Mouse (Mus musculus): ENCODE data around the gene Gm11213. TPM values are rescaled to one million over a fixed set of nuclear protein-coding genes. Genes with fewer than 3 reads are reported as not detected.

The Gm11213 gene
- polyA plus RNA-seq, 1 experiment, result 77.1 TPM

DNA sequence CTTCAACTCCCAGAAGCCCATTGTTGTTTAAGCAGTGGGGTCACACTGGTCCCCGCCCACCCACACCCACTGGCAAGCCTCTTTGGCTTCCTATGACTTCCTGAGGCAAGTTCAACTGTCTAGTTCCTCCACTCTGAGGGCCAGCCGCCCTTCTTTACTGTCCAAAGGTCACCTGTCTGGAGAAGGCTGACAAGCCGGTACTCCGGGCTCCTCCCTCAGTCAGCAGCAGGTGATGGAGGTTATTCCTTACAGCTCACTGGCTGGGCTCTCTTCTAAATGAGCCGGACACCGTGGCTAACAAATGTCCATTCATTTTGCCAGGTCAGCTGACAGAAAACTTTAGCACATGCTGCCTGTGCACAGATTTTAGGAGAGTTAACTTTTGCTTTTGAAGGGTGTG, 4.3 kb downstream of the Gm11213 start:
- H3K36me3 ChIP-seq (ENCODE audit: control insufficient read depth, insufficient read depth, low read length), result no peaks in the 10 kb centered on the region
- H3K27me3 ChIP-seq (ENCODE audit: control insufficient read depth, insufficient read depth, low read length), result no peaks in the 10 kb centered on the region
- no peaks in the 10 kb centered on the region for H3K4me1 ChIP-seq (ENCODE audit: control insufficient read depth, insufficient read depth, low read length)
- H3K27ac ChIP-seq (ENCODE audit: control insufficient read depth, insufficient read depth, low read depth, low read length), result peak overlapping the region; percentile 42; the same call in 1 of the 2 replicates
- TF ChIP-seq POLR2A (IDR thresholded peaks at IDR 0.05; ENCODE audit: control insufficient read depth, low read depth, low read length), result peak; percentile 25; the same call in 1 of the 2 replicates
- no peak for TF ChIP-seq CTCF (IDR thresholded peaks at IDR 0.05; ENCODE audit: control insufficient read depth, insufficient read depth, insufficient replicate concordance, low read depth, low read length)
- peak overlapping the region; percentile 70 for H3K4me3 ChIP-seq (ENCODE audit: control insufficient read depth, low read depth, low read length)

DNA sequence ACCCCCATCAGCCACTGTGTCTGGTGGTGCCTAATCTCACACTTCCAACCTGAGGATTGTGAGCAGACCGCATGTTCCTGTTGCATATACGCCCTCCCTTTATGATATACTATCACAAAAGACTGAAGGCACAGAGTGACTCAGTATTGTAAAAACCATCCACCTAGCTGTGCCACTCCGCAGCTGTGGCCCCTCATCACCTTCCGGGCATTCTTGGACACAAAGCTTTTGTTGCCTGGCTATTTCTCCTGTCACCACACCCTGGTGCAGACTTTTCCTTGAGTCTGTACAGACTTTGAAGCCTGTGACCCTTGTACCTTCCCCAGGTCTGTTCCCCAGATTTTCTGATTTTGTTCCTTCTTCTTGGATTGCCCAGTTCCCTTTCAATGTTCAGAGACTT, 9.1 kb downstream of the Gm11213 start:
- H3K4me1 ChIP-seq (ENCODE audit: control insufficient read depth, insufficient read depth, low read length), result no peaks in the 10 kb centered on the region
- H3K4me3 ChIP-seq (ENCODE audit: control insufficient read depth, low read depth, low read length), result no peak overlapping the region
- H3K27me3 ChIP-seq (ENCODE audit: control insufficient read depth, insufficient read depth, low read length), result no peaks in the 10 kb centered on the region
- no peak for TF ChIP-seq POLR2A (IDR thresholded peaks at IDR 0.05; ENCODE audit: control insufficient read depth, low read depth, low read length)
- TF ChIP-seq CTCF (IDR thresholded peaks at IDR 0.05; ENCODE audit: control insufficient read depth, insufficient read depth, insufficient replicate concordance, low read depth, low read length), result no peak
- no peak overlapping the region for H3K27ac ChIP-seq (ENCODE audit: control insufficient read depth, insufficient read depth, low read depth, low read length)
- no peaks in the 10 kb centered on the region for H3K36me3 ChIP-seq (ENCODE audit: control insufficient read depth, insufficient read depth, low read length)

- no peak overlapping the region for H3K27ac ChIP-seq (ENCODE audit: control insufficient read depth, insufficient read depth, low read depth, low read length)
- TF ChIP-seq CTCF (IDR thresholded peaks at IDR 0.05; ENCODE audit: control insufficient read depth, insufficient read depth, insufficient replicate concordance, low read depth, low read length) (no peak), POLR2A (IDR thresholded peaks at IDR 0.05; ENCODE audit: control insufficient read depth, low read depth, low read length) (no peak)
- no peaks in the 10 kb centered on the region for H3K4me1 ChIP-seq (ENCODE audit: control insufficient read depth, insufficient read depth, low read length)
- H3K36me3 ChIP-seq (ENCODE audit: control insufficient read depth, insufficient read depth, low read length), result no peaks in the 10 kb centered on the region
- no peaks in the 10 kb centered on the region for H3K27me3 ChIP-seq (ENCODE audit: control insufficient read depth, insufficient read depth, low read length)
- H3K4me3 ChIP-seq (ENCODE audit: control insufficient read depth, low read depth, low read length), result no peak overlapping the region
These were observed 9.8 kb downstream of the Gm11213 start for GRCm38 (mm10) chr4:63595259-63595658.

DNA sequence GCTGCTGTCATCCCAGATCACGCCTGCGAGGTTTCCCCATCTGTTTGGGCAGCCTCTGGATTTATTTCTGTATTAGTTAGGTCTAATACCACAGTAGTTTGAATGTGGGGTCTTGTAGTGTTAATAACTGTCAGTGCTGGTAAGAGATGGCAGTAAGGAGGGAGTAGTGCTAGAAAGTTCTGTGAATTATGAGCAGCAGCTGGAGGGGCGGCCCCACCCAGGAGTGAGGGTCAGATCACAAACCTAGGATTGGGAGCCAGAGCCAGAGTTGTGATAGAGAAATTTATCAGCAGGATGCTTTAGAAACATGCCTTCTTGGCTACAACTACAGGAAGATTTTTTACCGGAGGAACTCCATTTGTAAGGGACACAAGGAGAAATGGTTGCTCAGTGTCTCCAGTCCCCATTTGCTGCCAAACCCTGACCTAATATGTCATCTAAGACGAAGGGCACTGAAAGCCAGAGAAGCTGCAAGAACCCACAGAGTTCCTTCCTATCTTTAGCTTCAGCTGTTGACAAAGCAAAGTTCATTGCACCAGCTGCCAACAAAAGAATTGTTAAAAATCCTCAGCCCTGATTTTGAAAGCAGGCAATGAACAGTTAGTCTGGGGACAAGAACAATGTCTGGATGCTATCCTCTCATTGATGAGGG, 10.5 kb downstream of the Gm11213 start:
- no peaks in the 10 kb centered on the region for H3K36me3 ChIP-seq (ENCODE audit: control insufficient read depth, insufficient read depth, low read length)
- H3K4me1 ChIP-seq (ENCODE audit: control insufficient read depth, insufficient read depth, low read length), result no peaks in the 10 kb centered on the region
- H3K4me3 ChIP-seq (ENCODE audit: control insufficient read depth, low read depth, low read length), result no peak overlapping the region
- H3K27ac ChIP-seq (ENCODE audit: control insufficient read depth, insufficient read depth, low read depth, low read length), result no peak overlapping the region
- H3K27me3 ChIP-seq (ENCODE audit: control insufficient read depth, insufficient read depth, low read length), result no peaks in the 10 kb centered on the region
- TF ChIP-seq POLR2A (IDR thresholded peaks at IDR 0.05; ENCODE audit: control insufficient read depth, low read depth, low read length) (no peak), CTCF (IDR thresholded peaks at IDR 0.05; ENCODE audit: control insufficient read depth, insufficient read depth, insufficient replicate concordance, low read depth, low read length) (no peak)

- H3K4me1 ChIP-seq (ENCODE audit: control insufficient read depth, insufficient read depth, low read length), result no peaks in the 10 kb centered on the region
- no peak overlapping the region for H3K4me3 ChIP-seq (ENCODE audit: control insufficient read depth, low read depth, low read length)
- no peaks in the 10 kb centered on the region for H3K27me3 ChIP-seq (ENCODE audit: control insufficient read depth, insufficient read depth, low read length)
- H3K27ac ChIP-seq (ENCODE audit: control insufficient read depth, insufficient read depth, low read depth, low read length), result no peak overlapping the region
- TF ChIP-seq POLR2A (IDR thresholded peaks at IDR 0.05; ENCODE audit: control insufficient read depth, low read depth, low read length), result no peak
- TF ChIP-seq CTCF (IDR thresholded peaks at IDR 0.05; ENCODE audit: control insufficient read depth, insufficient read depth, insufficient replicate concordance, low read depth, low read length), result no peak
- no peaks in the 10 kb centered on the region for H3K36me3 ChIP-seq (ENCODE audit: control insufficient read depth, insufficient read depth, low read length)
These were observed 14.5 kb downstream of the Gm11213 start for GRCm38 (mm10) chr4:63590538-63590937.

DNA sequence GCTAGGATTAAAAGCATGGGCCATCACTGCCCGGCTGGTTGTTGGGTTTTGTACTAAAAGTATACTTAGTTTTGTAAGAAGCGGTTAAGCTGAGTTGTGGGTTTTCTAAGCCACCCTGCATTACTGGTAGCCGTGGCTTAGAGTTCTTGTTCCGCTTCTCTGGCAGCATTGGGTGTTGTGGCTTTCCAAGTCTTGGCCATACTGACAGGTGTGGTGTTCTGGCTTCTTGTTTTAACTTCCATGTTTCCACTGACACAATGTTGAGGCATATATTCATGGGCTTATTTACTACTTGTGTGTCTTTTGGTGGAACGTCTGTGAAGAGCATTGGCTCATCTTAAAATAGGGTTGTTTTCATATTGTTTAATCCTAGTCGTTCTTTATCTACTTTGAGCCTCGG, 15.1 kb downstream of the Gm11213 start:
- Histone ChIP-seq H3K4me1 (ENCODE audit: control insufficient read depth, insufficient read depth, low read length) (no peaks in the 10 kb centered on the region), H3K4me3 (ENCODE audit: control insufficient read depth, low read depth, low read length) (no peak overlapping the region), H3K27ac (ENCODE audit: control insufficient read depth, insufficient read depth, low read depth, low read length) (no peak overlapping the region), H3K27me3 (ENCODE audit: control insufficient read depth, insufficient read depth, low read length) (no peaks in the 10 kb centered on the region), H3K36me3 (ENCODE audit: control insufficient read depth, insufficient read depth, low read length) (no peaks in the 10 kb centered on the region)
- TF ChIP-seq POLR2A (IDR thresholded peaks at IDR 0.05; ENCODE audit: control insufficient read depth, low read depth, low read length) (no peak), CTCF (IDR thresholded peaks at IDR 0.05; ENCODE audit: control insufficient read depth, insufficient read depth, insufficient replicate concordance, low read depth, low read length) (no peak)

DNA sequence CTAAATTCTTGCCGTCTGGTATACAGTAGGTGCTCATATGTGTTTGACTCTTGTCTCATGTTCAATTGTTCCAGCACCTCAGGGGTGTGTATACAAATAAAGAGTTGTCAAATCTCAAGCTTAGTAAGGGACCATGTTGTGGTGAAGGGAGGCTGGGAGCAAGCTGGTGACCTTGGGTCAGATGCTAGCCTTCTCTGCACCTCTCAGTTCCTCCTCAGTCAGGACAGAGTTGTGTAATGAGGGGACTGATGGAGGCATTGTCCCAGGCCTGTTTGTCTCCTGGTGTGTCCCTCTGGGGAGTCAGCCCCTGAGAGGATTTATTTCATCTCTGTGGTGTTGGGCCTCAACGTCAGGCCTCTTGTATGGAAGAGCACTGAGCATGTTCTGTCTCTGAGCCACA, 18.8 kb downstream of the Gm11213 start:
- Histone ChIP-seq H3K27ac (ENCODE audit: control insufficient read depth, insufficient read depth, low read depth, low read length) (no peak overlapping the region), H3K36me3 (ENCODE audit: control insufficient read depth, insufficient read depth, low read length) (no peaks in the 10 kb centered on the region), H3K27me3 (ENCODE audit: control insufficient read depth, insufficient read depth, low read length) (no peaks in the 10 kb centered on the region), H3K4me1 (ENCODE audit: control insufficient read depth, insufficient read depth, low read length) (no peaks in the 10 kb centered on the region), H3K4me3 (ENCODE audit: control insufficient read depth, low read depth, low read length) (no peak overlapping the region)
- TF ChIP-seq CTCF (IDR thresholded peaks at IDR 0.05; ENCODE audit: control insufficient read depth, insufficient read depth, insufficient replicate concordance, low read depth, low read length) (no peak), POLR2A (IDR thresholded peaks at IDR 0.05; ENCODE audit: control insufficient read depth, low read depth, low read length) (no peak)
